Mouse (Mus musculus): ENCODE measurements at regions not wholly inside any gene's neighbourhood (a gene's known extent, or its start where the extent isn't known, plus 50 kb on each side); places are given as distances from the start of the nearest gene placed in this dataset.
"Not testable (repeated sequence)": the region's sequence is repeated elsewhere in the genome, so short reads cannot be mapped to it uniquely, and the experiment has no call there.

- not testable (repeated sequence) for DNase-seq
These were observed 385.1 kb downstream of the Gm8797 start for GRCm38 (mm10) chr3:6135754-6136153.

GRCm38 (mm10) chr3:6137374-6137773 lies 386.8 kb downstream of the Gm8797 start:
- DNase-seq = no peak

- no peak for DNase-seq
These were observed 423.2 kb downstream of the Gm8797 start for GRCm38 (mm10) chr3:6173775-6174174.

GRCm38 (mm10) chr3:6182533-6182932 lies 431.9 kb downstream of the Gm8797 start:
- no peak for DNase-seq

- no peak for DNase-seq
These were observed 432.8 kb downstream of the Gm8797 start for GRCm38 (mm10) chr3:6183400-6183799.

- no peak for DNase-seq
These were observed 415.6 kb downstream of the 1700008P02Rik start for GRCm38 (mm10) chr3:6204656-6205055.

- no peak for DNase-seq
These were observed 391.6 kb downstream of the 1700008P02Rik start for GRCm38 (mm10) chr3:6228685-6229084.

All from layer of hippocampus, adult 9-11 months (tissue).